Mouse (Mus musculus): ENCODE results near the gene Slc25a39.
"Not testable (repeated sequence)": the region's sequence is repeated elsewhere in the genome, so short reads cannot be mapped to it uniquely, and the experiment has no call there.

Gene Slc25a39

DNA sequence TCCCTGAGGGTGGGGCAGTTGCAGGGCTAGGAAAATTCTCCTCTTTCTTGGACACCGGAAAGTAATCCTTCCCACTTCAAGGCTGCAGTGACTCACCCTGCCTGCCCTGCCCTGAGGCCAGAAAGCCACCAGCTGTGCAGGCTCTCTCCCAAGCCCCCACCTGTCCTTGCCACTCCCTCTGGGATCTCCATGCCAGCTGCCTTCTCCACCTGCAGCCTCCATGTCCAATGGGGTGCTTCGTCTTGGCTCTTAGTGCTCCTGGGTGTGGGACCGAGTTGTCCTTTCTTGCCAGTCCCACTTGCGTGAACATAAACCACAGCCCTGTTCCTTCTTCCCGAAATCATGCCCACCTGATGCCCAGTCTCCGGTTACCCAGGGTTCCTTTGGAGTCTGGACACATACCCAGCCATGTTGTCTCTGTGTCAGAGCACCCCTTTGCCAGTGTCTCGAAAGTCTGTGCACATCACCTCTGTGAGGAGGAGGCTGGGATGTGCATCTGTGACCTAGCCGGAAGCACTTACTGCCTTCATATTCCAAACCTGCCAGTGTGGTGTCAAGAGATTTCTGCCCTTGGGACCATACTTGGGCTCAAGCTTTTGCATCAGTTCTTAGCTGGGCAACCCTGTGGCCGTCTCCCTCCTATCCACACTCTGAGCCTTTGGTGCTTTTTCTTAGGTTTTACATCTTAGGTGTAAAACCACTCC is 13.2 kb downstream of the Slc25a39 start:
- no peak for DNase-seq (ENCODE audit: low spot score)

- no peak for DNase-seq (ENCODE audit: low spot score)
These were observed 13.9 kb downstream of the Slc25a39 start for GRCm38 (mm10) chr11:102393719-102394420.

- peak; percentile 54 for DNase-seq (ENCODE audit: low spot score)
These were observed 14.5 kb downstream of the Slc25a39 start, which contains the start of gene Rundc3a for GRCm38 (mm10) chr11:102393238-102393634. Gene Rundc3a (plus strand): TSS chr11:102393403.

GRCm38 (mm10) chr11:102392441-102393237 is 15.1 kb downstream of the Slc25a39 start:
- DNase-seq (ENCODE audit: low spot score), result no peak

GRCm38 (mm10) chr11:102389436-102389835 is 18.3 kb downstream of the Slc25a39 start:
- DNase-seq (ENCODE audit: low spot score), result not testable (repeated sequence)

DNA sequence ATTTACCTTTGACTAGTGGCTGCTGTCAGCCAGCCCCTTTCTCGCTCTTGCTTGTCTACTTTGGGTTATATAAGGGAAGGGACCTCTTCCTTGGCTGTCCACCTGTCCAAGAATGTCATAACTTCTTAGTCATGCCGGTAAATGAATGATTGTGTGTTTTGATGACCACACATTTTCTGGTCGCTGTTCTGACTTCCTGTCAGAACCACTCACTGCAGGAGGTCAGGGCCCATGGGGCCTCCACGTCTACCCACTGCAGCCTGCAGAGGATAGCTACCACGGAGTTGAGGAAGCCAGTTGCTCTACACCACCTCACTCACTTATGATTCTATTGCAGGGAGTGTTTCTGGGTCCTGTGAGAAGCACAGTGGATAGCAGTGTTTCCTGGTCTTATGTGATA is 21.6 kb downstream of the Slc25a39 start:
- DNase-seq (ENCODE audit: low spot score), result no peak

- DNase-seq (ENCODE audit: low spot score), result no peak
These were observed 22.7 kb downstream of the Slc25a39 start for GRCm38 (mm10) chr11:102385075-102385474.

DNA sequence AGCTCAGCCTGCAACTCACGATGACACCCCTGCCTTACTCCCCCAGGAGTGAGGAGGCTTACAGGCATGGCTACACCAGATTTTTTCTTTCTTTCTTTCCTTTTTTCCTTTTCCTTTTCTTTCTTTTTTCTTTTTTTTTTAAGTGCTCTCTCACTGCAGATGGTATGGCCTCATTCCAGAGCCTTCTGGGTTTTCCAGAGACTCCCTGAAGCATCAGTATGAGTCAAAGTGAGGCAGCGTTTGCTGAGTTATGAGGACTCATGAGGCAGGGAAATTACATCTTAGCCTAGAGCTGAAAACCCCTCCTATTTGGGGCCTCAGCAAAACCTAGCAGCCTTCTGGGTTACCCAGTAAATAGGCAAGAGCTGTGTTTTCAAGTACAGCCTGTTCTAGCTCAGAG is 23.3 kb downstream of the Slc25a39 start:
- no peak for DNase-seq (ENCODE audit: low spot score)

GRCm38 (mm10) chr11:102383365-102384136 is 24.2 kb downstream of the Slc25a39 start:
- DNase-seq (ENCODE audit: low spot score), result no peak

DNA sequence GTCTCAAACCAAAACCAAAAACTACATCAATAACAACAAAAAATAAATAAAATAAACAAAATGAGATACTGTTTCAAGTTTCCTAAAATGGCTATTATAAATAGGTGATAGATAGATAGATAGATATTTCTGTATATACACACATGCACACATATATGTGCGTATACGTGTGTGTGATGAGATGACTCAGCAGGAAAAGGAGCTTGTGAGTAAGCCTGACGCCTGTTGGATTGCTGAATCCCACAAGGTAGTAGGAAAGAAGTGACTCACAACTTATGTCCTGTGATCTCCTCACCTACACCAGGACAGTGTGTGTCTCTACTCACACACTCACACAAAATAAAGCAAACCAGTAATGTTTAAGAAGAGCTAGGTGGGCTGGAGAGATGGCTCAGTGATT is 25.0 kb downstream of the Slc25a39 start:
- no peak for DNase-seq (ENCODE audit: low spot score)

GRCm38 (mm10) chr11:102381341-102382100 is 26.2 kb downstream of the Slc25a39 start:
- DNase-seq (ENCODE audit: low spot score), result no peak

DNA sequence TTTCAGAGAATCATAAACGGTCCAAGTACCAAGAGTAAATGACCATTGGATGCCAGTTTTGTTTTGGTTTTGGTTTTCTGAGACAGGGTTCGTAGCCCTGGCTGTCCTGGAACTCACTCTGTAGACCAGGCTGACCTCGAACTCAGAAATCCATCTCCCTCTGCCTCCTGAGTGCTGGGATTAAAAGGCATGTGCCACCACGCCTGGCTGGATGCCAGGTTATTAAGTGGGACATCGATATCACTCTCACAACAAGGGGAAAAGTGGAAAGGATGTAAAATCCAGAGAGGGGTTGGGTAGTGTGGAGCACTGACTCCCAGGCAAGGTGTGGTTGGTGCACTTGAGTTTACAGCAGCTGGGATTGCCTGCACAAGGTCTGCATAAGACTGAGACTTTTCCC is 27.7 kb downstream of the Slc25a39 start:
- DNase-seq (ENCODE audit: low spot score), result no peak

GRCm38 (mm10) chr11:102377186-102377585 is 30.6 kb downstream of the Slc25a39 start:
- no peak for DNase-seq (ENCODE audit: low spot score)

DNA sequence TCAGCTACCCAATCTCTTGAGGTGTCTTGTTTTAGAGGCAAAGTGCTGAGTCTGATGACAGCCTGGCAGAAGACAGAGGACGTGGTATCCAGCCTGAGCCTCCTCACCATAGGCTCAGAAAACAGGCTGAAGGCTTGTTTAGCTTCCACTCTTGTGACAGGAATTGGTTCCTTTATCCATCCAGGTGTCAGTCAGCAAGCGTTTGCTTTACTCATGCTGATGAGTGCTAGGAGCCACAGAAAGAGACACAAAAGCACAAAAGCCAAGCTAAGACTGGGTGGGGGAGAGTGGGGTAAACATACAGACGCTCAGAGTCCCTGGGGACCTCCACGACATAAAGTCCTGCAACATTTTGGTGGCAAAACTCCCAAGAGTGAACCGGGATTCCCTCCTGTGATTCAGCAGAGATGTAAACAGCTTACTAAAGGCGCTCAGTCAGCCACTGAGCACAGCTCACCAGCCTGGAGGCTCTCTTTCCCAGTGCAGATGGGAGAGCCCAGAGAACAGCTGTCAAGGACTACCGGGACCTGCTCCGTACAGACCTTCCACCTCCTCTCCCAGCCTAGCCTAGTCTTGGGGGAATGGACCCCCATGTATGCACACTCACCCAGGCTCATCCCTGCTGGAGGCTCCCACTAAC is 31.4 kb downstream of the Slc25a39 start:
- no peak for DNase-seq (ENCODE audit: low spot score)

- DNase-seq (ENCODE audit: low spot score), result no peak
These were observed 32.3 kb downstream of the Slc25a39 start for GRCm38 (mm10) chr11:102375196-102376173.

GRCm38 (mm10) chr11:102374108-102374725 is 33.5 kb downstream of the Slc25a39 start:
- no peak for DNase-seq (ENCODE audit: low spot score)

DNA sequence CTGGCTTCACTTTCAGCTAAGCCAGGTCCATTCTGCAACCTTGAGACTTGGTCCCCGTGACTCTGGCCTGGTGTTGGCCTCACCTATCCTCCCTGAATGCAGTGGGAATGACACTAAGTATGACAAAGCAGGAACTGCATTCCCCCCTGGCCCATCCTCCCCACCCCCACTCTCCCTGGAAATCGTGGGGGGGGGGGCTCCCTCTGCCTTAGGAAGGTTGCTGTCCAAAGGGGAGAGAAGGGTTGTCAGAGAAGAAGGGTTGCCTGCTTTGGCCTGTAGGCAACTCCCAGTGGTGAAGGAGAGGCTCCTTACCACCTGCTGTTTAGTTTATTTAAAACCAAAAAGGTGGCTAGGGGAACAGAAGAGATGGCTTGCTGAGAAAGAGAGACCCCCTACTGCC is 34.1 kb downstream of the Slc25a39 start:
- DNase-seq (ENCODE audit: low spot score), result no peak

GRCm38 (mm10) chr11:102372936-102373335 is 34.8 kb downstream of the Slc25a39 start:
- no peak for DNase-seq (ENCODE audit: low spot score)
